Mouse (Mus musculus): ENCODE data around the gene Gm17359. TPM values are rescaled to one million over a fixed set of nuclear protein-coding genes. Genes with fewer than 3 reads are reported as not detected.

Gm17359 gene
- polyA plus RNA-seq, 1 experiment from 2014 or later, result not detected

- no peak for ATAC-seq (replicated peaks; ENCODE audit: insufficient number of reproducible peaks, insufficient read depth, low FRiP score, low read depth)
- H3K4me3 ChIP-seq, result no peak overlapping the region
- 25% methylated on average over 8 of the region's 8 CpGs for WGBS
- no peaks in the 10 kb centered on the region for H3K4me1 ChIP-seq (replicated peaks)
- no peak overlapping the region for H3K4me2 ChIP-seq
- H3K27ac ChIP-seq, result no peak overlapping the region
- no peak overlapping the region for H3K9ac ChIP-seq
- H3K27me3 ChIP-seq, result no peaks in the 10 kb centered on the region
- no peaks in the 10 kb centered on the region for H3K36me3 ChIP-seq
- H3K9me3 ChIP-seq (replicated peaks), result no peaks in the 10 kb centered on the region
Measured at GRCm38 (mm10) chr3:79385434-79386029, 49.1 kb downstream of the Gm17359 start.

- WGBS, result 64% methylated on average over 4 of the region's 4 CpGs
- H3K9me3 ChIP-seq (replicated peaks), result no peaks in the 10 kb centered on the region
- no peaks in the 10 kb centered on the region for H3K4me1 ChIP-seq (replicated peaks)
- no peaks in the 10 kb centered on the region for H3K27me3 ChIP-seq
- H3K4me3 ChIP-seq, result no peak overlapping the region
- H3K27ac ChIP-seq, result no peak overlapping the region
- H3K4me2 ChIP-seq, result no peak overlapping the region
- no peak for ATAC-seq (replicated peaks; ENCODE audit: insufficient number of reproducible peaks, insufficient read depth, low FRiP score, low read depth)
- H3K9ac ChIP-seq, result no peak overlapping the region
- H3K36me3 ChIP-seq, result no peaks in the 10 kb centered on the region
Measured at GRCm38 (mm10) chr3:79389081-79389480, 52.6 kb downstream of the Gm17359 start.

- no peak overlapping the region for H3K27ac ChIP-seq
- no peaks in the 10 kb centered on the region for H3K9me3 ChIP-seq (replicated peaks)
- no peaks in the 10 kb centered on the region for H3K4me1 ChIP-seq (replicated peaks)
- H3K27me3 ChIP-seq, result no peaks in the 10 kb centered on the region
- WGBS, result 55% methylated on average over 4 of the region's 4 CpGs
- H3K4me2 ChIP-seq, result no peak overlapping the region
- H3K36me3 ChIP-seq, result no peaks in the 10 kb centered on the region
- no peak overlapping the region for H3K9ac ChIP-seq
- no peak for ATAC-seq (replicated peaks; ENCODE audit: insufficient number of reproducible peaks, insufficient read depth, low FRiP score, low read depth)
- H3K4me3 ChIP-seq, result no peak overlapping the region
Measured at GRCm38 (mm10) chr3:79400552-79400951, 64.1 kb downstream of the Gm17359 start.

DNA sequence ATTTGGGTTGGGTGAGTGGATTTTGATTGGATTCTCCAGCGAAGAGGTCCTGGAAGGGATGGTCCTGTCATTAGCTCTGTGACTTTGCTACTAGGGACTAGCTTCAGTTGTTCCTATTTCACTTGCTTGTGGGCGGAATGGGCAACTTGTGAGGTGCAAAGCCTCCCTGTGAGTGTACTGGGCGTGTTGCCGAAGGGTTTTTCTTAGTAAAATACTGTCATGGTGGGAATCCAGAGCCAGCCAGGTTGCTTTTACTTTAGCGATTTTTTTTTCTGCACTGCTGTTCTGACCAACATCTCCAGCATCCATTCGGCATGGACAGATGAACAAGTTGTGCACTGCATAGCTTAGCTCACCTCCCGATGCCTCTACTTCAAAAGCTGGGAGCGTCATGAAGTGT lies 65.6 kb downstream of the Gm17359 start:
- H3K4me1 ChIP-seq (replicated peaks), result no peaks in the 10 kb centered on the region
- no peak overlapping the region for H3K9ac ChIP-seq
- H3K9me3 ChIP-seq (replicated peaks), result no peaks in the 10 kb centered on the region
- H3K27me3 ChIP-seq, result no peaks in the 10 kb centered on the region
- ATAC-seq (replicated peaks; ENCODE audit: insufficient number of reproducible peaks, insufficient read depth, low FRiP score, low read depth), result no peak
- no peak overlapping the region for H3K27ac ChIP-seq
- no peak overlapping the region for H3K4me2 ChIP-seq
- no peaks in the 10 kb centered on the region for H3K36me3 ChIP-seq
- no peak overlapping the region for H3K4me3 ChIP-seq
- 81% methylated on average over 8 of the region's 8 CpGs for WGBS

DNA sequence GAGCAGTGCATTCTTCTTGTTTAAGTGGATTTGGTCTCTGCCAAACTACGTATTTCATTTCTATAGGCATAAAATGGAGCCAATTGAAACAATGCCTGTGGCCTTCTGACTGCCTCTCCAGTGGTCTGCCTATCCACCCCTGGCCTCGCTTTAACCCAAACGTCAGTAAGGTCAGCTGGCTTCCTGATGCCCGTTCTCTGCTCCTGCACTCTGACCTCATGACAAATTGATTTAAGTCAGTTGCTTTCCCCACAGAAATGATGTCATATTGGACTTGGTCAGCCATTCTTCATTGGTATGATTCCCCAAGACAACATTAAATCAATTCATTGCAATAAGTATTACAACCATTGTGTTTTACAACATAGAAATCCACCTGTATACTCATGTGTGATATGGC lies 72.1 kb downstream of the Gm17359 start:
- Histone ChIP-seq H3K4me3 (no peak overlapping the region), H3K4me2 (no peak overlapping the region), H3K27me3 (no peaks in the 10 kb centered on the region), H3K9me3 (replicated peaks) (no peaks in the 10 kb centered on the region), H3K9ac (no peak overlapping the region), H3K27ac (no peak overlapping the region), H3K36me3 (no peaks in the 10 kb centered on the region), H3K4me1 (replicated peaks) (peaks cover 2% of the 10 kb centered on the region)
- WGBS, result 64% methylated on average over 4 of the region's 4 CpGs
- ATAC-seq (replicated peaks; ENCODE audit: insufficient number of reproducible peaks, insufficient read depth, low FRiP score, low read depth), result no peak

DNA sequence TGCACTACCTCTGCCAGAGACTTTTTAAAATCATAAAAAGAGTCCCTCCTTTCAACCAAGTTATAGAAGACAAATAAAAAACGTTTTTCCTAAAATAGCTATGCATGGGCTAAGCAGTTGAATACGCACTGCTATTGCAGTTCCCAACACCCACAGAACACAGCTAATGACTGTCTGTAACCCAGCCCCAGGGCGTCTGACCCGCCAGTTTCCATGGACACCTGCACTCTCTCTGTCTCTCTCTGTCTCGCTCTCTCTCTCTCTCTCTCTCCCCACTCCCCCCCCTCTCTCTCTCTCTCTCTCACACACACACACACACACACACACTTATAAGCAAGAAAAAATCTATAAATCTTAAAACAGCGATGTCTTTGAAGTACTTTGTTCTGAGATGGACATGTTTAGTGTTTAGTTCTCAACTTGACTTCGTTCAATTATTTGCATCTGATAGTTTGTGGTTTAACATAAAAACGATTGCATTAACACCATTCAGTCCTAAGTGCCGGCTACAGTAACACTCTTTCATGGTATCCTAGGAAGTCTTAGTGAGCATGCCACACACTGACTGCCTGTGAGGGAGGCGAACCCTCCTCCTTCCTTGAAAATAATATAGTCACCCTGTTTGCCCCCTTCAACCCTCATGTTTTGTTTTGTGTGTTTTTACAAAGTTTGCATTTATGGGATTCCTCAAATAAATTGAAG lies 73.6 kb downstream of the Gm17359 start:
- Histone ChIP-seq H3K4me1 (replicated peaks) (peaks cover 2% of the 10 kb centered on the region), H3K4me2 (no peak overlapping the region), H3K36me3 (no peaks in the 10 kb centered on the region), H3K4me3 (no peak overlapping the region), H3K27ac (no peak overlapping the region), H3K27me3 (no peaks in the 10 kb centered on the region), H3K9me3 (replicated peaks) (no peaks in the 10 kb centered on the region), H3K9ac (no peak overlapping the region)
- ATAC-seq (replicated peaks; ENCODE audit: insufficient number of reproducible peaks, insufficient read depth, low FRiP score, low read depth), result no peak
- WGBS, result 44% methylated on average over 10 of the region's 10 CpGs

- no peak overlapping the region for H3K4me2 ChIP-seq
- H3K4me1 ChIP-seq (replicated peaks), result peaks cover 2% of the 10 kb centered on the region
- no peaks in the 10 kb centered on the region for H3K9me3 ChIP-seq (replicated peaks)
- no peak for ATAC-seq (replicated peaks; ENCODE audit: insufficient number of reproducible peaks, insufficient read depth, low FRiP score, low read depth)
- no peak overlapping the region for H3K9ac ChIP-seq
- H3K27ac ChIP-seq, result no peak overlapping the region
- WGBS, result 44% methylated on average over 5 of the region's 5 CpGs
- no peaks in the 10 kb centered on the region for H3K27me3 ChIP-seq
- H3K4me3 ChIP-seq, result no peak overlapping the region
- no peaks in the 10 kb centered on the region for H3K36me3 ChIP-seq
Measured at GRCm38 (mm10) chr3:79410629-79410995, 74.2 kb downstream of the Gm17359 start.

GRCm38 (mm10) chr3:79411666-79412065 lies 75.2 kb downstream of the Gm17359 start:
- no peak for ATAC-seq (replicated peaks; ENCODE audit: insufficient number of reproducible peaks, insufficient read depth, low FRiP score, low read depth)
- H3K4me1 ChIP-seq (replicated peaks), result peaks cover 2% of the 10 kb centered on the region
- no peaks in the 10 kb centered on the region for H3K27me3 ChIP-seq
- no peak overlapping the region for H3K27ac ChIP-seq
- no peaks in the 10 kb centered on the region for H3K9me3 ChIP-seq (replicated peaks)
- H3K9ac ChIP-seq, result no peak overlapping the region
- no peaks in the 10 kb centered on the region for H3K36me3 ChIP-seq
- WGBS, result 42% methylated on average over 2 of the region's 2 CpGs
- H3K4me3 ChIP-seq, result no peak overlapping the region
- no peak overlapping the region for H3K4me2 ChIP-seq

DNA sequence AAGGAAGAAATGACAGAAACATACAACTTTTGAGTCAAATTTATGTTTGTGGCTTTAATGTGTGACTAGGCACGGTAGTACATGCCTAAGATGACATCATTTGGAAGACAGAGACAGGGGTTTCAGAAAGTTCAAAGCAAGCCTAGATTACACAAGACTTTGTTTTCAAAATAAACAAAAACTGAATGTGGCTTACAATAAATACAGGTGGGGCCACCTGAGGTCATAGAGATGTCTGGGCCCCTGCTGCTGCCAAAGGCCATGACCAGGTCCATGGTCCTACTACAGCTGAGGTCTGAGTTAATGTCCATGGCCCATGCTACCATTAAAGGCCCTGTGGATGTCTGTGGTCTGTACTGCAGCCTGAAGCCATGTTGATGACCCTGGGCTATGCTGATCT lies 77.0 kb downstream of the Gm17359 start:
- WGBS, result 77% methylated on average over 1 of the region's 1 CpGs
- Histone ChIP-seq H3K4me1 (replicated peaks) (peaks cover 2% of the 10 kb centered on the region), H3K27ac (no peak overlapping the region), H3K4me3 (no peak overlapping the region), H3K27me3 (no peaks in the 10 kb centered on the region), H3K36me3 (no peaks in the 10 kb centered on the region), H3K9me3 (replicated peaks) (no peaks in the 10 kb centered on the region), H3K4me2 (no peak overlapping the region), H3K9ac (no peak overlapping the region)
- ATAC-seq (replicated peaks; ENCODE audit: insufficient number of reproducible peaks, insufficient read depth, low FRiP score, low read depth), result no peak

DNA sequence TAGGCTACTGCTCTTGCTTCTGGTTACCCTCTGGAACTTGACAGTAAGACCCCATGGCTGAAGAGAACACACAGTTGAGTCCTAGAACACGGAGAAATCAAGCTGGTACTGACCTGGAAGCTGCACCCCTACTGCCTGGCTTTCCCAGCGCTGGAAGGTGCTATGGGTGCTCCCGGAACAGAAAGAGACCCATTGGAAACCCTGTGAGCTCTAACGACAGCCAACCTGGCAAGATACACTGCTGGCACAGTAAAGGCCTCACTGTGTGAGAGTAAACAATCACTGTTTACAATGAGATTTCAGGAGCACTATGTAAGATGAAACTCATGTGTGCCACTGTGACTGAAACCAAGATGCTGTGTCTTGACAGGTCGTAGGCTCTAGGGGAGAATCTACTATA lies 78.6 kb downstream of the Gm17359 start:
- Histone ChIP-seq H3K4me2 (no peak overlapping the region), H3K36me3 (no peaks in the 10 kb centered on the region), H3K4me1 (replicated peaks) (peaks cover 2% of the 10 kb centered on the region), H3K4me3 (no peak overlapping the region), H3K27ac (no peak overlapping the region), H3K9me3 (replicated peaks) (no peaks in the 10 kb centered on the region), H3K9ac (no peak overlapping the region), H3K27me3 (no peaks in the 10 kb centered on the region)
- 70% methylated on average over 5 of the region's 5 CpGs for WGBS
- no peak for ATAC-seq (replicated peaks; ENCODE audit: insufficient number of reproducible peaks, insufficient read depth, low FRiP score, low read depth)

- H3K27ac ChIP-seq, result no peak overlapping the region
- no peak overlapping the region for H3K4me2 ChIP-seq
- H3K9ac ChIP-seq, result no peak overlapping the region
- no peaks in the 10 kb centered on the region for H3K9me3 ChIP-seq (replicated peaks)
- no peaks in the 10 kb centered on the region for H3K27me3 ChIP-seq
- H3K4me3 ChIP-seq, result no peak overlapping the region
- ATAC-seq (replicated peaks; ENCODE audit: insufficient number of reproducible peaks, insufficient read depth, low FRiP score, low read depth), result no peak
- peaks cover 2% of the 10 kb centered on the region for H3K4me1 ChIP-seq (replicated peaks)
- H3K36me3 ChIP-seq, result no peaks in the 10 kb centered on the region
Measured at GRCm38 (mm10) chr3:79415929-79416328, 79.5 kb downstream of the Gm17359 start.

DNA sequence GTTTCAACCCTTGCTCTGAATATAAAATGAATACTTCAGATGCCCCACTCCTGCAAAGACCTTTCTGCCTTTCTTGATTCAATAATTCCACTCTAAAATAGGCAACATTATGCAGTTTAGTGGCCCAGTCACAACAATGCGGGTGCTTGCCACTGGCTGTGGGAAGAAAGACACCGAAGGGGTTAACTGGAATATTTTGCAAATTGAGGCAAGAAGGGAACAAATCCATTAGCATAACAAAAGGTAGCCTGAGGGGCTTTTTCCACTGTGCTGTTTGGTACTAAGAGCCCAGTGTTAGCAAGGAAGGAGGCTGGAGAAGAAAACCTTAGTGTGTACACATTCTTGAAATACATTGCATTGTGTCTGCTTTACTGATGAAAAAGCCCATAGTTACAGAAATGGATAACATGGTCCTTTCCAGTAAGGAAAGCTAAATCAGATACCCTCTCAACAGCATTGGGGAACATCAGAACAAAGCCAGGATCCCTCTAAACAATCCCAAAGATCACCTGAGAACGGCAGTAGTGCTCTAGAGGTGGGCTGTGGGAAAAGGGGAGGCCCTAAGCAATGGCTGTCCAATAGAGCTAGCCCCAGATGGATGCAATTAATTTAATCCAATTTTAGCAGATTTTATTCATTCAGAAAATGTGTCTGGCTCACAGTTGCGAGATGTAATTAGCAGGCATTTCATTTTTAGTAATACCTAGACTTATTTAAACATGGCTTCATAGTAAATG lies 80.7 kb downstream of the Gm17359 start:
- 68% methylated on average over 4 of the region's 4 CpGs for WGBS
- no peak for ATAC-seq (replicated peaks; ENCODE audit: insufficient number of reproducible peaks, insufficient read depth, low FRiP score, low read depth)
- Histone ChIP-seq H3K9me3 (replicated peaks) (no peaks in the 10 kb centered on the region), H3K27ac (no peak overlapping the region), H3K4me3 (no peak overlapping the region), H3K27me3 (no peaks in the 10 kb centered on the region), H3K4me2 (no peak overlapping the region), H3K9ac (no peak overlapping the region), H3K4me1 (replicated peaks) (no peaks in the 10 kb centered on the region), H3K36me3 (no peaks in the 10 kb centered on the region)

Measured in heart, embryonic 15.5 days (tissue).